Mouse (Mus musculus) large intestine, adult 2 months (tissue): ENCODE data around the gene Gm48551. TPM values are rescaled to one million over a fixed set of nuclear protein-coding genes. Genes with fewer than 3 reads are reported as not detected.
A peak's percentile ranks its signal among the peaks of the same experiment; 100 is the strongest.

ENCODE experiments used
- DNase-seq: peaks from one replicate; pipeline ENCODE4 v3.0.0-alpha.2; 2012; ENCODE audit warnings: low read depth, low spot score
- WGBS: fragments of 180-500 bp; shearing (Covaris S2); methylation state at CpG from one replicate; pipeline ENCODE4 v1.1.7; 2018; 5-methylcytosine and 5-hydroxymethylcytosine counted together
- polyA plus RNA-seq: library from polyadenylated mRNA; depleted of rRNA; stranded (reverse); fragments of >200 nt; gene quantifications from 2 replicates; pipeline ENCODE4 v1.2.3, GENCODE M21; 2012

Gm48551 gene
- polyA plus RNA-seq, 1 experiment: 3.7 TPM

GRCm38 (mm10) chr10:81378553-81379182 lies 5.6 kb upstream of the Gm48551 start:
- under 1% methylated on average over 46 of the region's 46 CpGs for WGBS
- DNase-seq: peak; percentile 99

GRCm38 (mm10) chr10:81379183-81379553 lies 5.1 kb upstream of the Gm48551 start:
- 57% methylated on average over 3 of the region's 3 CpGs for WGBS
- no peak for DNase-seq

GRCm38 (mm10) chr10:81379809-81380378 lies 4.4 kb upstream of the Gm48551 start:
- WGBS: 82% methylated on average over 6 of the region's 6 CpGs
- no peak for DNase-seq

- 35% methylated on average over 5 of the region's 5 CpGs for WGBS
- no peak for DNase-seq
These were observed 2.2 kb upstream of the Gm48551 start for GRCm38 (mm10) chr10:81382039-81382438.

- WGBS: under 1% methylated on average over 19 of the region's 19 CpGs
These were observed 328 bp downstream of the Gm48551 start for GRCm38 (mm10) chr10:81384605-81384982.

GRCm38 (mm10) chr10:81385603-81386306 lies 1.5 kb downstream of the Gm48551 start:
- WGBS: 70% methylated on average over 22 of the region's 22 CpGs
- DNase-seq: no peak

More at GRCm38 (mm10) chr10:81384605-81384982, 328 bp downstream of the Gm48551 start:
- no peak for DNase-seq

- DNase-seq: no peak
- 92% methylated on average over 20 of the region's 20 CpGs for WGBS
These were observed 3.5 kb downstream of the Gm48551 start for GRCm38 (mm10) chr10:81387716-81388115.

GRCm38 (mm10) chr10:81388505-81389055 lies 4.3 kb downstream of the Gm48551 start, which contains the start of gene Gm48552:
Gene Gm48552 (plus strand): TSS chr10:81389005.
- no peak for DNase-seq
- 39% methylated on average over 5 of the region's 5 CpGs for WGBS

- DNase-seq: no peak
- WGBS: 67% methylated on average over 3 of the region's 3 CpGs
These were observed 5.1 kb downstream of the Gm48551 start for GRCm38 (mm10) chr10:81389373-81389772.

GRCm38 (mm10) chr10:81389801-81390677 lies 5.8 kb downstream of the Gm48551 start:
- WGBS: 60% methylated on average over 23 of the region's 23 CpGs
- no peak for DNase-seq

- 87% methylated on average over 13 of the region's 13 CpGs for WGBS
- no peak for DNase-seq
These were observed 6.4 kb downstream of the Gm48551 start for GRCm38 (mm10) chr10:81390678-81390965.

- DNase-seq: no peak
- WGBS: 28% methylated on average over 6 of the region's 6 CpGs
These were observed 8.0 kb downstream of the Gm48551 start for GRCm38 (mm10) chr10:81392270-81392669.

- 20% methylated on average over 14 of the region's 14 CpGs for WGBS
- no peak for DNase-seq
These were observed 8.5 kb downstream of the Gm48551 start, which contains the start of gene Smim24 for GRCm38 (mm10) chr10:81392781-81393185. Gene Smim24 (plus strand): TSS chr10:81393051.

GRCm38 (mm10) chr10:81393456-81394063 lies 9.3 kb downstream of the Gm48551 start:
- 5% methylated on average over 19 of the region's 19 CpGs for WGBS
- no peak for DNase-seq

- 16% methylated on average over 5 of the region's 5 CpGs for WGBS
- no peak for DNase-seq
These were observed 10.9 kb downstream of the Gm48551 start for GRCm38 (mm10) chr10:81395127-81395526.

GRCm38 (mm10) chr10:81395865-81396264 lies 11.6 kb downstream of the Gm48551 start:
- WGBS: 83% methylated on average over 4 of the region's 4 CpGs
- DNase-seq: no peak

- no peak for DNase-seq
- 86% methylated on average over 5 of the region's 5 CpGs for whole genome bisulfite sequencing
These were observed 12.5 kb downstream of the Gm48551 start for GRCm38 (mm10) chr10:81396749-81397148.

- no peak for DNase-seq
- WGBS: 88% methylated on average over 5 of the region's 5 CpGs
These were observed 15.0 kb downstream of the Gm48551 start for GRCm38 (mm10) chr10:81399296-81399695.

GRCm38 (mm10) chr10:81399798-81400308 lies 15.6 kb downstream of the Gm48551 start:
- DNase-seq: no peak
- WGBS: 91% methylated on average over 18 of the region's 18 CpGs
